Mouse (Mus musculus): ENCODE measurements at regions not wholly inside any gene's neighbourhood (a gene's known extent, or its start where the extent isn't known, plus 50 kb on each side); places are given as distances from the start of the nearest gene placed in this dataset.
"Not testable (repeated sequence)": the region's sequence is repeated elsewhere in the genome, so short reads cannot be mapped to it uniquely, and the experiment has no call there.

DNA sequence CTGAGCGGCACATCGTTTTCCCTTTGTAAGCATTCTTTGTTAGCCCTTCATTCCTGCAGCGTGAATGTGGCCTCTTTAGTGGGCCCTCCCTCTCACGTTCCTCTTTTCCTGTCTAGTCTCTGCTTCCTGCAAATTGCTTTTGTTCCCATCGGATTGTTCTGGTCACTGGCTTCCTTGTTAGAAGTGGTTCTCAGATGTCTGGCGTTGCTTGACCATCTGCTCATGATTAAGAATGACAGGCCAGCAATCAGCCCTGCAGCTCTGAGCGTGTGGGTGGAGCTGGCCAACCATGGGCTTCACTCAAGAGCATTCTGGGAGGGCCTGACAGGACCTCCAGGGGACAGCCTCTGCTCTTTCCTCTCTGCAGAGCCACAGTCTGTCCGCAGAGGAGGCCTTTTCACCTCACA lies 297.5 kb downstream of the Eipr1 start:
- no peak for DNase-seq (ENCODE audit: low spot score in 2 of 2)

DNA sequence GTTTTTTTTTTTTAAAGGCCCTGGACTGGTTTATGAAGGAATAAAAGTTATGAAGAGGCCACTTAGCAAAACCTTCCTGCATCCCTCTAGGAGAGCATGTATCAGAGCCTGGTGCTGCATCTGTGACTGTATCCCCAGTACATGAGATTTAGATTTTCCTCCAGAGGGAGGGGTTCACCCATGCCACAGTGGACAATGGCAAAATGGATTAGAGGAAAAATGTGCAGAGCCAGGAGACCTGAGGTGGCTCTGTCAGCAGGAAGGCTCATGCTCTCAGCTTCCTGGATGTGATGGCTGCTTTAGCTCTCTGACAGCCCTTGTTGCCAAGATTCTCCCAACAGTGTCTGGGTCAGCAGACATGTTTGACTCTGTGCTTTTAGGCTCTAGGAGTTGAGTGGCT lies 298.2 kb downstream of the Eipr1 start:
- DNase-seq (ENCODE audit: low spot score in 2 of 2) = no peak

DNA sequence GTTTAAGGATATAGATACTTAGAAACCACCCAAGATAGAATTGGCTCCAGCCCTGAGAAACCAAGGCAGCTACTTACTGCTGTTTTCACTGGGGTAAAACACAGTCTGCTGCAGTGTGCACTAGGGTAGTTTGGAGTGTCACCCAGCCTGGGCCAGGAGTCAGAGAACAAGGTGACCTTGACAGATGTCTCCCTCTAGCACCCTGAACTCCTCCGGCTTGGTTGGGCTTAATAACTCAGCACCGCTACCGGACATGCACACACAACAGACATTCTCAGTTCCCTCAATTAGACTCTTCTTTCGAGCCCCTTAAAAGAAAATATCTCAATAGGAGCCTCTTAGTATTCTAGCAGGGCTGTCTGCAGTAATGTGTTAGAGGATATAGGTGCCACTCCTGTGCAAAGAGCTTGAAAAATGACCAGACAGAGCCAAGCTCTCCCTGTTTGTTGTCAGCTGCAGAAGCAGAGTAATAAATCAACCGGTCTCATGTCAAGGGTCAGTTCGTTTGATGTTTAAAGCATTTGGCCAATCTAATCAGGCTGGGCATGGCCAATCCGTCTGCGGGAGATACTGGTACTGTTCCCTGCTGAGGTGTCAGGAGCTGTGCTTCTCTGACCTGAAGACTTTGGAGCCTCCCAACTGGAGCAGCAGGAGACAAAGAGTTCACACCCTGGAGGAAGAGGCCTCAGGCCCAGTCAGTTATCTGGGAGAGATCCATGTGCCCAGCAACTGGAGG lies 299.1 kb downstream of the Eipr1 start:
- no peak for DNase-seq (ENCODE audit: low spot score in 2 of 2)

DNA sequence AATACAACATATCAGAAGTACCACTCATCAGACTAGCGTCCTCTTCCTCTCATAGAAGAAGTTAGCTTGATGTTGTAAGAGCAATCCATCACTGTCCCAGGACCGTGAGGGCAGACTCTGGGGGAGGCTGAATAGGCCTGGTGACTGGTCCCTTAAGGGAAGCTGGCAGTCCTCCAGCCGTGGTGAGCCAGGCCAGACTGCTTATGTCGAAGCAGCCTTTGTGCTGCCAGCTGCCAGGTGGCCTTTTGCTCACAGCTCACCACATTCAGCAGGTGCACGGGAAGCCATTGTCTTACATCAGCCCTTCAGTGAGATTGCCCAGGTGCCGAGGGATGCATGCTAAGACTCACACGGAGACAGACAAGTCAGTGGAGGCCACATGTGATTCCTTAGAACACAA lies 302.8 kb downstream of the Eipr1 start:
- no peak for DNase-seq (ENCODE audit: low spot score in 2 of 2)

DNA sequence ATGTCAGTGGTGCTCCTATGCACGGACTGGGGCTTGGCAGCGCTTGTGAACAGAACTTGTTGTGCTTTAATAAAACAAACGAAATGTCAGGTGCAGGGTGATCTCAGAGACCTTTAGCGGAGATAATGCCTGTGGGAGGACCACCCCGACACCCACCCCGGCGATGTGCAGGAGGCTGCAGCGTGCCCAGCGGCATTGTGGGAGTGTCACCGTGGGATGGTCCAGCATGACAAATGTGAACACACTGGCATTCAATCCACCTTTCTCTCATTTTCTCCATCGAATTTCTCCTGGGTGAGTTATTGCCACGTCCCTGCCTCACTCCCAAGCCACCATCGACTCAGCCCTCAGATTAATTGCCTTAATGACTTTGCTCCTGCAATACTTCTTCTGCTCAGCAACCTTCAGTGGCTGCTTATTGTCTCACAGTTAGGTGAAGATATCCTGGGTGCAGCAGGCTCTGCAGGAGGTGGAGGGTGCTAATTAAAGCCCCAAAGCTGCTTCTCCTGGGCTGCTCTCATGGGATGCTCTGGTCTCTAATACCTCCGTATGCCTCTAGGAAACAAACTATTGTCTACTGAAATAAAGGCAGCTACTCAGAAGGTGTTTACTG lies 310.5 kb downstream of the Eipr1 start:
- no peak for DNase-seq (ENCODE audit: low spot score in 2 of 2)

DNA sequence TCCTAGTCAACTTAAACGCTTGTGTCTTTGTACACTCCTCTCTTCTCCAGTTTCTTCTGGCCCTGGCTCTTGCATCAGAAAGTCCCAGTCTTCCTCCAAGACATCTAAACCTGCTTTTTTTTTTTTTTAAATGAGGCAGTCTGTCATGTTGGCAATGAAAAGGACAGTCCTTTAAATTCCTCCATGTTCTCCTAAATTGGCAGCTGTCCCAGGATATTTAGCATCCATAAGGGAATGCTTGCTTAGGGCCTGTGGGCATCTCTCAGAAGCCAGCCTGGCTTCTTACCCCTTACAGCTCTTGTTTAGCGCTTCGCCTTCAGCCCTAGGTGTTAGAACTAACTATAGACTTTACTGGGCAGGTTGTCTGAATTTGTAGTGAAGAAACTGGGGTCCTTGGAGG lies 311.2 kb downstream of the Eipr1 start:
- no peak for DNase-seq (ENCODE audit: low spot score in 2 of 2)

DNA sequence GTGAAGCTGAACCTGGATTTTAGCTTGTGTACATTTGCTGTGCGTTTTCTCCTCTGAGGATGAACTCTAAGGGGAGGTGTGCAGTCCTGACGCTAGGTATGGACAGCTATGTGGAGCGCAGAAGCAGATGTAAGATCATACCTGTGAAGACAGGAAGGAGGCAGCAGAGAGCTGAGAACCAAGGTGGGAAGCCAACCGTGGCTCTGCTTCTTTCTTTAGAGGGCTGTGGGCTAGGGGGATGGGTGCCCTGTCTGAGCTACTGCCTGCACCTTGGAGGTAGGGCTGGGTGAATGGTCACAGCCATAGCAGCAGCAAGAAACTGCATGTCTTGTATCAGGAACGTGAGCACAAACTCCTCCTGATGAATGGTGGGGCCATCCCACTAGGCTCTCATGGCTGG lies 316.6 kb downstream of the Eipr1 start:
- no peak for DNase-seq (ENCODE audit: low spot score in 2 of 2)

DNA sequence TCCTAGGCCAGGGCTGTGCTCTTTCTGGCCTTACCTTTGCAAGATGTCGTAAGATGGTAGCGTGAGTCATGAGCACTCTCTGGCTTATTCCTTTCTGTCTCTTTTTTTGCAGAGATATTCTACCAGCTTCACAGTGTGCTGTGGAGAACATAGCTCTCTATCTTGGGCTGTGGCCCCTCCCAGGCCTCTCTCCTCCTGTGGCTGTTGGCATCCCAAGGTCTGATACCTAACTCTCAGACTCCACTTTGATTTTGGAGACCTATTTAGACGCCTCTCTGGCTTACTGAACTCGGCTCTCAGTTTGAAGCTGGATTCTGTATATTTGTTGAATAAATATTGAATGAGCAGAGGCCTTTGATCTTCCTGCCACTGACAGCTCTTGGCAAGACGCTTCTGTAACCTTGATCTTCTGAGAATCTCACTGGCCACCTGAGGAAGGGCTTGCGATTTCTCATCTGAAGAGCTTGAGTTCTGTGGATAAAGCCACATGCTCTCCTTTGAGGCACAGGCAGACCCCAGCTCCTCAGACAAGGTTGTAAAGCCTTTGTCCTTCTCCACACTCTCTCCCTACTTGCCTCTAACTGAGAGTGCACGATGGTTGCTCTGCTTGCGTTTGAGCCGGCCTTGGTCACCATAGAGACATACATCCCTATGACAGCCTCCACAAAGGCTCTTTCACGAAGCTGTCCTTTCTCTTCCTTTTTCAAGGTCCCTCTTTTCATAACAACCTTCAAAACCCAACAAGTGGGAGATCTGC lies 323.7 kb downstream of the Eipr1 start:
- no peak for DNase-seq (ENCODE audit: low spot score in 2 of 2)

DNA sequence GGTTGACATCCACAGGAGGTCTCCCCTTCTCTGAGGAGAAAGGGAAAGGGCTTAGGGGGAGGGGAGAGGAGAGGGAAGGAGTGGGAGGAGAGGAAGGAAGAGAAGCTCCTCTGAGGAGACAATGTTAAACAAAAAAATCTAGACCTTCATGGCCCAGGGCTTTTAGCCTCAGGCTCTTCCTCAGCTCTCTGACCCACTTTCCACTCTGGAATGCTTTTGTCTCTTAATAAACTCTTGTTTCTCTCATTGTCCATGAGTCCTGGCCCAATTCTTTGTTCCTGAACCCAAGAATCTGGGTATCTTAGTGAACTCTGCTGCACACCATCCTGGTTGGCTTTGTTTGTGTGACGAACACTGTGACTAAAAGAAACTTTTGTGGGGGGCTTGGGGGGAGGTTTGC lies 325.0 kb downstream of the Eipr1 start:
- no peak for DNase-seq (ENCODE audit: low spot score in 2 of 2)

DNA sequence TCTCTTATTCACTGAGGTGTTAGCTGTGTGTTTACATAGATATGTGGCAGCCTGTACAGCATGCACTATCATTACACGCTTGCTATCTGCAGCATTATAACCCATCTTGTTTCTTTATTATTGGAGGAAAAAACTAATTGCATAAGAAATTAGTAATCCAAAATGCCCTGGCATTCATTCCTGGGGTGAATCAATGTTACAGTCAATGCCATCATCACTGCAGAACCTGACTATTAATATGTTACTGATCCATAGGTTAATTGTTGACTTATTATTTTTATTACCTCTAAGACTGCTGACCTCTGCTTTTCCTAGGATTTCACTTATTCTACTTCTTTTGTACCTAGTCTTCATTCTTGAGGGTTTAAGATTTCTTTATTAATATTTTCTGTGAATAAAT lies 327.4 kb downstream of the Eipr1 start:
- DNase-seq (ENCODE audit: low spot score in 2 of 2) = no peak

DNA sequence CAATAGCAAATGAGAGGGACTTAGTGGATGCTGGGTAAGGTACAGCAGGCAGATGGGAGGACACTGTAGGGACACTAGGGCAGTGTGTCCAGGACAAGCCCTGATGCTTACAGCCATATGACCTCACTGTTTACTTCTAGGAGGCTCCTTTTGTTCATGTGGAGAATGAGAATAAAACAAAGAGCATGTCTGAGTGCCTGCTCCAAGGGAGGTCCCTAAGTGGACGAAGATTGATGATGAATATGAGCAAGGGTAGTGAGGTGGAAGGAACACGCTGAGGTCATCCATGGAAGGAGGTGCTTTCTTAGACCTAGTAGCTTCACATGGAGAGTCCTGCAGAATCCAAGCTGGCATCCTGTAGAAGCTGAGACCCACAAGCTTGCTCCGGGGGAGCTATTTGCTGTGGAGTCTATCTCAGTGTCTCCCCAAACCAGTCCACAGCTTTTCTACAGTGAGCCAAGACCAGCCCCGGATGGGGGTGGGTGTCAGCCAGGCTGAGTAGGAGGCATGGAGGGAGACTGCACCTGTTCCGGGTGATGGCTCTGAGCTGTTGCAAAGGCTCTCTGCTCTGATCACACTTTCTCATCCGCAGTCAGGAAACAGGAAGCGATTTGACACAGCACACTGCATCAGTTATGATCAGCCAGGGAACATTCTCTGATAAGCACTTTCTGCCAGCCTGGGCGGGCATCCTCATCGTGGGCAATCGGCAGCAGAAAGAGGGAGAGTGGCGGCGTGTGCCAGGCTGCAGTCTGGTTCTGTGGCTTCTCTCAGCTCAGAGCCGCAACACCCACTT lies 332.0 kb downstream of the Eipr1 start:
- peak; percentile 59 to 79 for DNase-seq (ENCODE audit: low spot score in 2 of 2)

DNA sequence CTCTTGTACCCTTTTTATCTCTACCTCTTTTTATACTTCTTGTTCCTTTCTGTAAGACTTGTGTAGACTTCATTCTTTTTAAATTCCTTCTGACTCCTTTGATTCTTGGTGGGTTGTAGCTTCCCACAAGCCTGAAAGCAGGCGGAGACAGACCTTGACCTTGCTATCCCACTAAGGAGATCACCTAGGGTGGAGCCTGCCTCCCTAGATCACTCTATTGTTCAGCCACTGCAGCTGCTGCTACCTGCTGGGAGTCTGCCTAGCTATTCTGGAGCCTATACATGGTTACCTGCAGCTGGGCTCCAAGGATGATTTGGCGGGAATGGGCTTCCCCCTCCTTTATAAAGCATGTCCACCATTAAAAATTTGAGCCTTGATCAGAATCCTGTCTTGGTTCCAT lies 335.6 kb downstream of the Eipr1 start:
- DNase-seq (ENCODE audit: low spot score in 2 of 2) = not testable (repeated sequence)

DNA sequence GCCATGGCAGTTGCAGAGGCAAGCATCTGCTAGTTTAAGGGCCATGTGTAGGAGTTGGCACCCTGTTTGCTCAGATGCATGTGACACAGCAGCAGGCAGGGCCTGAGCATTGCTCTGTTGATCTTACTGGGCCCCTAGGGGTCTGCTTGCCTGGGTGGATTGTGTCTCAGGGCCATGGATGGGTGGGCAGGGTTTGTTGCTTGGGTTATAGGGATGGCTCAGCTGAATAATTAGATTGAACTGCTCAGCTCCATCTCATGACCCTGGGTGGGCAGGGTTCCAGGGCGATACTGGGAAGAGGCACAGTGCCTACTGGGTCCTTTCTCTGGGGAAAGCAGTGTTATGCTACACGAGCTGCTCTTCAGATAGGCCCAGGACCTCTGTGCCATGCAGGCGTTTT lies 338.0 kb downstream of the Eipr1 start:
- DNase-seq (ENCODE audit: low spot score in 2 of 2) = no peak

DNA sequence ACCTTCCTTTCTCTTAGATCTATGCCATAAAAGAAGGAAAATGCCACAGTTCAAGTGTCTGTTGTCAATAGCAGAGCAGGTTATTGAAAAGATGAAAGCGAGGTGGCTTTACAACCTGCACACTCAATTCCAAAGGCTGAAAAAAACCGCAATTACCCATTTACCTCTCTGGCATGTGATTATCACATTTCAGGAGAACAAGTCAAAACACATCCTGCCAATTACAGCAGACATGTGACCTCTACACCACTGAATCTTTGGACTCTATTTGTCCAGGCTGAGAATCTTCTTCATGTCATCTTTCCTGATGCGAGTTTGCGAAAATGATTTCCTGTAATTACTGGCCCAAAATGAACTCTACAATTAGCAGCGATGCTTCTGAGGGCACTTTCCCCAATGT lies 338.8 kb downstream of the Eipr1 start:
- no peak for DNase-seq (ENCODE audit: low spot score in 2 of 2)

DNA sequence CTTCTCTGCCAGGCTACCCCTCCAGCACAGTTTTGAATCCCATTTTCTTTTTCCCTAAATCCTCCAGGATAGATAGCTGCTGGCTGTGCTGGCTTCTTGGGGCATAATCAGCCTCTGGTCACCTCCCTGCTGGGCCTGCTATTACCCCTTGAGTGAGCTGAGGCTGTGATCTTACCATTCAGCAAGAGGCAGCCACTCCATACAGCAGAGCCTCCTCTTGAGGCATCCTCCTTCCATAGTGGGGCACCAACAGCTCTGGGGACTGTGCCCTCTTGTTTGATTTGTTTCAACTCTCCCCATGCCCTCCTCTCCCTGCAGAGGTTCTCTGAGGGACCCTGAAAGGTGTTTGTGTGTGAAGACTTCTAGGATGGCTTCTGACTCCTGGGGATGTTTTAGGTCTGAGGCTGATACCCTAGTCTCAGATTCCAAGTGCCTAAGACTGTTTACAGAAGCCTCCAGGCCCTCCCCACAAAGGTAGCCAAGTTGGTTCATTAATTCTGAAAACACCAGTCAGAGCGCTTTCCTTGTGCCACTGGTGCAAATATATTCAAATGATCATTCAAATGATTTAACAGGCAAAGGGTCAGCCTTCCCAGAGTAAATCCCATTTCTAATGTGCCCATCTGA lies 343.9 kb downstream of the Eipr1 start:
- no peak for DNase-seq (ENCODE audit: low spot score in 2 of 2)

DNA sequence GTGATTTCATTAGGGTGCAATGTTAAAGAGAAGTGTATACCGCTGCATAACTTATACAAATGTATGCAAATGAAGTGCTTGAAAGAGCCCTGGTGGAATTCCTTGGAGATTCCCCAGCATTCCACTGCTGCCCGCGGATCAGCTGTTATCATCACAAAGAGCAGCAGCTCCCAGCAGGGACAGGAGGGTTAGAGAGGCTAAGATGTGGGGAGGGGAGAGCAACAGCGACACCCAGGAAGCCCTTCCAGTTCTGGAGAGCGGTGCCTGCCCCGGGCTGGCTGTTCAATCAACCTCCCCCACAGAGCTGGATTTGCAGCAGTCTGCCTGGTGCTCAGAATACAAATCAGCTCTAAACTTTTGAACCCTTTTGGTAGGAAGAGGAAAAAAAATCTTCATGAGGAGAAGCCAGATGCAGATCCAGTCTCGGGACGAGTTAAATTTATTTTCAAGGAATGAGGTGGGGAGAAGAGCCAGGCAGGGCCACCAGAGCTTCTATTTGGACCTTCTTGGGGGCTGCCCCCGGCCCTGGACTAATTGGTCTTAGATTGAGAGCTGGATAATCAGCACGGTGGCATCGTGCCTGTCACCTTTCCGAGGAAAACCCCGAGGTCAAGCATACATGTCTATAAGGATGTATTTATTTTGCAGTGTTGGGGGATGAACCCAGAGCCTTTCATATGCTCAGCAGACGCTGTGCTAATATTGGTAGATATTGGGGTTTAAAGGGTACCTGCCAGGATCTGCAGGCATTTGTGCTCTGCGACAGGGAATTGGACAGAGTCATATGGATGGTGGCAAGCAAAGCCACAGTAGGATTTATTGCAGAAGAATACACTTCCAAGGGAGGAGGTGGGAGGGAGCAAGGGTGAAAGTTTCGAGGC lies 344.7 kb downstream of the Eipr1 start:
- peak; percentile 50 to 66 for DNase-seq (ENCODE audit: low spot score in 2 of 2)

DNA sequence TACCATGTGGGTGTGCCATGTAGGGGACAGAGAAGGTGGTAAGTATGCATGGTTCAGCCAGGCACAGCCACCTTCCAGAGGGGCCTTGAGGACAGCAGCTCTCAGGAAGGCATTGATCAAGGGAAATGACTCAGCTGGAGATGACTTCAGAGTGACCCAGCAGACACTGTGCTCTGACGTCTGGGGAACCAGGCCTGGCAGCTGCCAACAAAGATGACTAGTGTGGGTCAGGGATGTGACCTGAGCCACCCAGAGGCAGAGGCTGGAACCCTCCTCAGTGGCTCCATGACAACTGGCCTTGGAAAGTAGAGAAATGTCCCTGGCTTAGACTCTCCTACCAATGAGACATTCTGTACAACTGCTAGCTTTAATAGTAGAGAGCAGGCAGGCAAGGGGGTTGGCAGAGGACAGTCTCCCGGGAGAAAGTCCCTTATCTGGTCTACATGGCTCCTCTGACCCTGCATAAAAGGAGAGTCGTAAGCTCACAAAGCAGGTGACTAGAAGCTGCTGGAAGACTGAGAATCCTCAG lies 348.5 kb downstream of the Eipr1 start:
- DNase-seq (ENCODE audit: low spot score in 2 of 2) = no peak

DNA sequence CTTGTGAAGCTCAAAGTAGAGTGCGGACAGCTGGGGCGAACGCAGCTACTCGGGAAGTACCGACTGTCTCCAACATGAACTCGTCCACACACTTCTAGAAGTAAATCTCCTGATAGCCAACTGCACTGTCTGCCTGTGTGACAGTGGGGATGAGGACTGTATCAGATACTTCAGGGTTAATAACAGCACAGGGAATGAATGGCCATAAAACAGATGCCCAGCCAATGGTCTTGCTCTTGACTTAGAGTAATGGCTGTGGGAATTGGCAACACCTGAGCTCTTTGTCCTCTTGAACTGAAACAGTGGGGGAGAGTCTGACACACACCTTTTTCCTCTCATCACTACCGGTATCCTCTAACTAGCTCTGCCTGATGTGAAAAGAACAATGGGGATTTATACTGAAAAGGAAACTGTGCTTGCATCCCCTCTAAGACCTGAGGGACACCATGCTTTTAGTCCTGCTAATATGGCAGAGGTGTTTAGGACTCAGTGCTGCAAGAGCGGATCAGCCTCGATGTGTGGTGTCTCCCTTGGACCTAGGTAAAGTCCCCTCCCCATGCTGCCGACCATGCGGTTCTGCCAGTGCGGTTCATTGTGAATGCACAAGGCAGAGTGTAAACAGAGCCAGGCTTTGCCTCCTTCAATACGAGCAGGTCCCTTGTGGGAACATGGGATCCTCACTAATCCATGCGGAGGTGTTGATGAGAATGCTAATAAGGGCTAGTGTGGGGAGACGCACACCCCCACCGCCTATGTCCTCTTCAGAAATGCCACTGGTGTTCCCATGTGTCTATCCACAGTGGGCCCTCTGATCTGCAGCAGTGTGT lies 355.5 kb downstream of the Eipr1 start:
- no peak for DNase-seq (ENCODE audit: low spot score in 2 of 2)

DNA sequence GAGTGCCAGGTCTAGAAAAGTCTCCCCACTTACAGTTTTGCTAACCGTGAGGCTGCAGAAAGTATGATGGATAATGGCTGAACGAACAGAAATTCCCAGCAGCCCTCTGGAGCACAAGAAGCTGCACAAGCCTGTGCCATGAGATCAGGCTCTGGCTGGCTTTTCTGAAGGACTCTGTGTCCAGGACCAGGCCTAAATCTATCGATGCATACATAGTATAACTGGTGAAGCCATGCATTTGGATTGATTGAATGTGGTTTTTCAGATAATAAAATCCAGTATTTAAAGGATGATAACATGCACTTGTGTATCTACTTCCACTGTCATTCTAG lies 356.1 kb downstream of the Eipr1 start:
- no peak for DNase-seq (ENCODE audit: low spot score in 2 of 2)

DNA sequence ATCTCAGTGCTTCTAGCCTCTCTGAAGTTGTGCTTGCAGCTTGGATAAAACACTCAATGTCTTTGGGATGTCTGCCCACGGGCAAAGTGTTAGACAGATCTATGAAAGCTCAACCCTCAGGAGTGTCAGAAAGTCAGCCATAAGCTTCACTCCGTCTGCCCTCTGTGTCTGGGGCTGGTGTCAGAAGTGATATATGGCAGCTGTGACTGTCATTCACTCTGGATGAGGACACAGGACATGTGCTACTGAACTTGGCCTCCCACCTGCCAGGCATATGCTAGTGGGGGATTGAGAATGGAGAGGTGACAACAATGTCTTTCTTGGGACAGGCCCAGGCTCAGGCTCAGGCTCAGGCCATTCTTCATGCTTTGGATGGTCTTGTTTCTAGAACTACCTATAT lies 366.7 kb downstream of the Eipr1 start:
- no peak for DNase-seq (ENCODE audit: low spot score in 2 of 2)

Measured in left cerebral cortex, adult 9 months (tissue).